Comparison of ENCODE assay signal across 10 mouse cellular contexts in the genomic region with DNA sequence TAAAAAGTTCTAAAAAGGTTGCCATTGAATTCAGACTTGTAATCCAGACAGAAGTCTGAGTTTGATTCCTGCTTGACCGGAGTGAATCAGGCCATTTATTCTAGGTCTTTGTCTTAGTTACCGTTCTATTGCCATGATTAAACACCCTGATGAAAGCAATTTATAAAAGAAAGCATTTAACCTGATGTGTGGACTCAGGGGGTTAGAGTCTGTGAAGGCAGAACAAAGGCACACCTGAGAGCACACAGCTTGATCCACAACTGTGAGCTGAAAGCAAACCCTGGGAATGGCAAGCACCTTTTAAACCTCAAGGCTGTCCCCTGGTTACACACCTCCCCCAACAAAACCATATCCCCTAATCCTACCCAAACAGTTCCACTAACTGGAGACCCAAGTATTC. TPM values are rescaled to one million over a fixed set of nuclear protein-coding genes. Genes with fewer than 3 reads are reported as not detected.
DNase-seq lines count a peak whose midpoint lies in the region; ATAC-seq and TF ChIP-seq lines count a peak whose summit lies in the region.
"Had no signal": no experiment of that assay in that cellular context is flagged by ENCODE, and none has a peak within 500 bp of the region (broad histone marks: within the 10 kb centered on the region; RNA-seq: fewer than 3 reads in every experiment).

No protein-coding gene starts in this region.

- H3K27ac ChIP-seq in ES-E14 (ENCODE audit: insufficient read depth, low read depth, low read length, poor library complexity, severe bottlenecking): no peak overlapping the region
- no peak overlapping the region for H3K27ac ChIP-seq in intestine, postnatal 0 days (ENCODE audit: low read depth, low read length)
- H3K27ac ChIP-seq: embryonic facial prominence, embryonic 10.5 days; embryonic facial prominence, embryonic 12.5 days; forebrain, embryonic 13.5 days; forebrain, embryonic 15.5 days had no signal

- H3K4me1 ChIP-seq in ES-E14 (ENCODE audit: control insufficient read depth in 2 of 2, insufficient read depth in 2 of 2, low read length in 2 of 2, poor library complexity in 1 of 2): no peaks in the 10 kb centered on the region
- no peaks in the 10 kb centered on the region for H3K4me1 ChIP-seq in intestine, postnatal 0 days (replicated peaks; ENCODE audit: control insufficient read depth, insufficient read depth, low read length)
- H3K4me1 ChIP-seq: embryonic facial prominence, embryonic 10.5 days; embryonic facial prominence, embryonic 12.5 days; forebrain, embryonic 13.5 days; forebrain, embryonic 15.5 days had no signal

- DNase-seq in ES-CJ7 (ENCODE audit: low read depth, low spot score): peak; percentile 53
- DNase-seq in ES-E14 (ENCODE audit: low read depth, low spot score): peak; percentile 20
- DNase-seq in ZHBTc4 (ENCODE audit: low read depth, low spot score): peak; percentile 33
- no peak for DNase-seq in left cerebral cortex, postnatal 10 days (ENCODE audit: extremely low spot score in 1 of 2, low spot score in 2 of 2)
- DNase-seq: forebrain, postnatal 0 days had no signal

- TF ChIP-seq CTCF in intestine, postnatal 0 days (IDR thresholded peaks at IDR 0.05; ENCODE audit: low read depth): no peak

- no peak overlapping the region for H3K4me2 ChIP-seq in intestine, postnatal 0 days (replicated peaks; ENCODE audit: low read depth)
- H3K4me2 ChIP-seq: embryonic facial prominence, embryonic 12.5 days; forebrain, embryonic 13.5 days; forebrain, embryonic 15.5 days had no signal

- WGBS in intestine, postnatal 0 days: 81% methylated on average over 2 of the region's 2 CpGs

- H3K9me3 ChIP-seq in ES-E14 (ENCODE audit: control insufficient read depth, insufficient read depth, low read depth, low read length): no peaks in the 10 kb centered on the region
- no peaks in the 10 kb centered on the region for H3K9me3 ChIP-seq in intestine, postnatal 0 days (ENCODE audit: control insufficient read depth)
- H3K9me3 ChIP-seq: embryonic facial prominence, embryonic 10.5 days; embryonic facial prominence, embryonic 12.5 days; forebrain, embryonic 13.5 days; forebrain, embryonic 15.5 days had no signal

- no peaks in the 10 kb centered on the region for H3K27me3 ChIP-seq in intestine, postnatal 0 days (replicated peaks; ENCODE audit: control insufficient read depth, insufficient read depth, low read length)
- H3K27me3 ChIP-seq: embryonic facial prominence, embryonic 12.5 days; forebrain, embryonic 13.5 days; forebrain, embryonic 15.5 days had no signal

- H3K9ac ChIP-seq in ES-E14 (ENCODE audit: insufficient read depth, low read depth, low read length, poor library complexity, severe bottlenecking): no peak overlapping the region
- H3K9ac ChIP-seq in intestine, postnatal 0 days (ENCODE audit: low read depth, low read length): no peak overlapping the region
- H3K9ac ChIP-seq: embryonic facial prominence, embryonic 12.5 days; forebrain, embryonic 13.5 days; forebrain, embryonic 15.5 days; forebrain, postnatal 0 days had no signal

- no peak for ATAC-seq in intestine, postnatal 0 days
- ATAC-seq: forebrain, embryonic 13.5 days; forebrain, embryonic 15.5 days; forebrain, postnatal 0 days had no signal

- in situ Hi-C loops in ES-E14 (cut with MboI; ENCODE audit: low sequenced_read_pairs in 2 of 2, unreplicated experiment in 2 of 2): no loop called here

- no peaks in the 10 kb centered on the region for H3K36me3 ChIP-seq in ES-E14 (ENCODE audit: control insufficient read depth, insufficient read depth, low read length, poor library complexity, severe bottlenecking)
- no peaks in the 10 kb centered on the region for H3K36me3 ChIP-seq in intestine, postnatal 0 days (ENCODE audit: control insufficient read depth, insufficient read depth)
- H3K36me3 ChIP-seq: embryonic facial prominence, embryonic 10.5 days; embryonic facial prominence, embryonic 12.5 days; forebrain, embryonic 15.5 days had no signal

- no peak overlapping the region for H3K4me3 ChIP-seq in ES-E14 (ENCODE audit: insufficient read depth in 1 of 2, low read depth in 1 of 2, low read length in 2 of 2, poor library complexity in 1 of 2, severe bottlenecking in 1 of 2)
- no peak overlapping the region for H3K4me3 ChIP-seq in intestine, postnatal 0 days (ENCODE audit: low read depth, low read length)
- H3K4me3 ChIP-seq: embryonic facial prominence, embryonic 10.5 days; embryonic facial prominence, embryonic 12.5 days; forebrain, embryonic 13.5 days; forebrain, embryonic 15.5 days had no signal

- intact Hi-C loops in left cerebral cortex, postnatal 10 days (cut with DNase I): no loop called here

TF ChIP-seq in ES-E14, 5 proteins besides CTCF, POLR2A, EP300 and RAD21:
- no peak for TF ChIP-seq ZNF384 (IDR thresholded peaks at IDR 0.05; ENCODE audit: low read depth, low read length)
TF ChIP-seq in ES-E14: peak in this region for 0.

RNA-seq across cellular contexts. Expression of a gene that starts 32.7 kb away (rescaled TPM):
- 0.48 and 0.94 TPM in 2 replicates for total RNA-seq in ES-E14 (2012; rRNA removed)
- 0.54 and 0.57 TPM in 2 replicates for polyA plus RNA-seq in intestine, postnatal 0 days (2015; fragmentation: Nextera tagmentation; extraction: Ambion mirVana)
- total RNA-seq in left cerebral cortex, postnatal 10 days (2021): 10 to 100 TPM; 16.3 to 18.8 TPM

Comparison
In these comparisons a context has a peak if more than half of its experiments do, and no peak if none do; other contexts are left out.
1. DNase-seq: peak in ES-CJ7 (single experiment), ES-E14 (single experiment) and ZHBTc4 (single experiment); none in left cerebral cortex, postnatal 10 days (0 of 2).